ENCODE assay signal across 9 mouse cellular contexts in genomic region chr2:19919190-19919589, GRCm38 (mm10). TPM values are rescaled to one million over a fixed set of nuclear protein-coding genes. Genes with fewer than 3 reads are reported as not detected.
A peak's percentile ranks its signal among the peaks of the same experiment; 100 is the strongest.
DNase-seq lines count a peak whose midpoint lies in the region; ATAC-seq lines count a peak whose summit lies in the region.
"Had no signal": no experiment of that assay in that cellular context is flagged by ENCODE, and none has a peak within 500 bp of the region (broad histone marks: within the 10 kb centered on the region; RNA-seq: fewer than 3 reads in every experiment).

No protein-coding gene starts in this region.

- no peaks in the 10 kb centered on the region for H3K36me3 ChIP-seq in forebrain, embryonic 10.5 days (replicated peaks)
- no peaks in the 10 kb centered on the region for H3K36me3 ChIP-seq in forebrain, embryonic 16.5 days (ENCODE audit: control insufficient read depth, insufficient read depth)
- H3K36me3 ChIP-seq in forebrain, embryonic 14.5 days (ENCODE audit: control insufficient read depth, insufficient read depth, low read length), result no peaks in the 10 kb centered on the region
- no peaks in the 10 kb centered on the region for H3K36me3 ChIP-seq in limb, embryonic 11.5 days (ENCODE audit: control insufficient read depth, insufficient read depth, low read length)
- H3K36me3 ChIP-seq: limb, embryonic 15.5 days had no signal

- H3K27me3 ChIP-seq in forebrain, embryonic 10.5 days (ENCODE audit: poor library complexity, severe bottlenecking), result no peaks in the 10 kb centered on the region
- H3K27me3 ChIP-seq in forebrain, embryonic 16.5 days (replicated peaks; ENCODE audit: control insufficient read depth, insufficient read depth, low read length), result no peaks in the 10 kb centered on the region
- no peaks in the 10 kb centered on the region for H3K27me3 ChIP-seq in forebrain, embryonic 14.5 days (replicated peaks; ENCODE audit: control insufficient read depth, insufficient read depth, low read length)
- no peaks in the 10 kb centered on the region for H3K27me3 ChIP-seq in limb, embryonic 11.5 days (ENCODE audit: control insufficient read depth, insufficient read depth, low read length)
- H3K27me3 ChIP-seq: limb, embryonic 15.5 days had no signal

- no peak for ATAC-seq in forebrain, embryonic 16.5 days
- no peak; the same call in 1 of the 2 replicates for ATAC-seq in forebrain, embryonic 14.5 days
- ATAC-seq in limb, embryonic 11.5 days (ENCODE audit: insufficient number of reproducible peaks, low FRiP score, low TSS enrichment, low read depth), result peak; percentile 70; the same call in 1 of the 2 replicates

- no peaks in the 10 kb centered on the region for H3K4me1 ChIP-seq in forebrain, embryonic 10.5 days
- no peaks in the 10 kb centered on the region for H3K4me1 ChIP-seq in forebrain, embryonic 16.5 days (replicated peaks; ENCODE audit: control insufficient read depth, insufficient read depth, low read length)
- no peaks in the 10 kb centered on the region for H3K4me1 ChIP-seq in forebrain, embryonic 14.5 days (ENCODE audit: control insufficient read depth, insufficient read depth, low read length)
- no peaks in the 10 kb centered on the region for H3K4me1 ChIP-seq in limb, embryonic 11.5 days (ENCODE audit: control insufficient read depth, insufficient read depth, low read length)
- H3K4me1 ChIP-seq: limb, embryonic 15.5 days had no signal

- peak; percentile 62 for DNase-seq in forebrain, embryonic 10.5 days (ENCODE audit: extremely low spot score, low spot score)
- peak; percentile 5 for DNase-seq in 3134 (ENCODE audit: extremely low read depth, insufficient read length, low spot score)
- peak; percentile 60 to 71 for DNase-seq in adrenal gland, adult 18-20 months (ENCODE audit: low spot score in 2 of 2)
- peak; percentile 51 for DNase-seq in forebrain, embryonic 14.5 days (ENCODE audit: low spot score)
- peak; percentile 87 for DNase-seq in limb, embryonic 11.5 days (ENCODE audit: low spot score)
- peak; percentile 64 for DNase-seq in retina, postnatal 1 day
- DNase-seq in layer of hippocampus, adult 9-11 months, result no peak

- H3K27ac ChIP-seq in forebrain, embryonic 10.5 days, result no peak overlapping the region
- H3K27ac ChIP-seq in forebrain, embryonic 16.5 days (ENCODE audit: low read length), result no peak overlapping the region
- H3K27ac ChIP-seq in forebrain, embryonic 14.5 days (ENCODE audit: low read depth, low read length), result no peak overlapping the region
- H3K27ac ChIP-seq in limb, embryonic 11.5 days (replicated peaks; ENCODE audit: low read depth, low read length), result no peak overlapping the region
- H3K27ac ChIP-seq: limb, embryonic 15.5 days had no signal

- WGBS in forebrain, embryonic 10.5 days, result 22% methylated on average over 6 of the region's 6 CpGs
- 24% methylated on average over 6 of the region's 6 CpGs for WGBS in forebrain, embryonic 16.5 days
- 20% methylated on average over 6 of the region's 6 CpGs for WGBS in forebrain, embryonic 14.5 days
- 21% methylated on average over 6 of the region's 6 CpGs for WGBS in limb, embryonic 11.5 days

- H3K9ac ChIP-seq in forebrain, embryonic 16.5 days (replicated peaks; ENCODE audit: low read depth, low read length), result no peak overlapping the region
- H3K9ac ChIP-seq in forebrain, embryonic 14.5 days (ENCODE audit: low read length), result no peak overlapping the region
- no peak overlapping the region for H3K9ac ChIP-seq in limb, embryonic 11.5 days (ENCODE audit: low read length)
- H3K9ac ChIP-seq: limb, embryonic 15.5 days had no signal

- no peaks in the 10 kb centered on the region for H3K9me3 ChIP-seq in forebrain, embryonic 10.5 days
- H3K9me3 ChIP-seq in forebrain, embryonic 16.5 days (ENCODE audit: control insufficient read depth, low read length), result no peaks in the 10 kb centered on the region
- H3K9me3 ChIP-seq in forebrain, embryonic 14.5 days (replicated peaks; ENCODE audit: control insufficient read depth, low read length), result no peaks in the 10 kb centered on the region
- no peaks in the 10 kb centered on the region for H3K9me3 ChIP-seq in limb, embryonic 11.5 days (ENCODE audit: control insufficient read depth, low read length)
- H3K9me3 ChIP-seq: limb, embryonic 15.5 days had no signal

- no peak overlapping the region for H3K4me3 ChIP-seq in forebrain, embryonic 10.5 days
- H3K4me3 ChIP-seq in forebrain, embryonic 16.5 days (replicated peaks; ENCODE audit: low read length), result no peak overlapping the region
- H3K4me3 ChIP-seq in forebrain, embryonic 14.5 days (ENCODE audit: low read depth, low read length), result no peak overlapping the region
- H3K4me3 ChIP-seq in limb, embryonic 11.5 days (ENCODE audit: low read depth, low read length), result no peak overlapping the region
- H3K4me3 ChIP-seq: limb, embryonic 15.5 days had no signal

- no peak overlapping the region for H3K4me2 ChIP-seq in forebrain, embryonic 16.5 days (ENCODE audit: low read length)
- no peak overlapping the region for H3K4me2 ChIP-seq in forebrain, embryonic 14.5 days (ENCODE audit: low read length)
- H3K4me2 ChIP-seq in limb, embryonic 11.5 days (ENCODE audit: low read depth, severe bottlenecking), result no peak overlapping the region
- H3K4me2 ChIP-seq: limb, embryonic 15.5 days had no signal

RNA-seq across cellular contexts. Expression of gene Etl4, which starts 9.6 kb away (rescaled TPM):
- polyA plus RNA-seq in forebrain, embryonic 10.5 days (2016; fragmentation: Nextera tagmentation; extraction: Ambion mirVana), result 20.0 and 21.3 TPM in 2 replicates
- 13.7 and 16.5 TPM in 2 replicates for polyA plus RNA-seq in forebrain, embryonic 16.5 days (2015; fragmentation: Nextera tagmentation; extraction: Ambion mirVana)
- 10 to 100 TPM; 19.7 to 21.2 TPM for total RNA-seq in adrenal gland, adult 18-20 months (2021)
- polyA plus RNA-seq in forebrain, embryonic 14.5 days (2014; fragmentation: Nextera tagmentation; extraction: Ambion mirVana), result 13.6 and 14.7 TPM in 2 replicates
- polyA plus RNA-seq in limb, embryonic 11.5 days (2014; fragmentation: Nextera tagmentation; extraction: Ambion mirVana), result 13.5 and 14.2 TPM in 2 replicates
